Mouse (Mus musculus) cerebellum, postnatal 10 days (tissue): ENCODE measurements around the gene Gm30737.
"Not testable (repeated sequence)": the region's sequence is repeated elsewhere in the genome, so short reads cannot be mapped to it uniquely, and the experiment has no call there.

ENCODE experiments used
- DNase-seq, 2 experiments: peaks; one replicate each; pipeline ENCODE4 v3.0.0; 2021; ENCODE audit warnings: mixed read lengths in 2 of 2

Gm30737 gene

GRCm38 (mm10) chrY:14400410-14400809 lies at the start of gene Gm30737:
Gene Gm30737, plus strand, starts transcription at chrY:14400710.
- not testable (repeated sequence) for DNase-seq
